Mouse (Mus musculus): ENCODE data around the gene Nsmce1. TPM values are rescaled to one million over a fixed set of nuclear protein-coding genes. Genes with fewer than 3 reads are reported as not detected.

Nsmce1 gene
- 157 and 164 TPM in 2 replicates for polyA plus RNA-seq (2015; fragmentation: Nextera tagmentation; extraction: Ambion mirVana)

- Histone ChIP-seq H3K27ac (peak within 1 kb of the TSS; percentile 80), H3K36me3 (no peaks in the 10 kb centered on the region), H3K4me2 (peak within 1 kb of the TSS; percentile 64), H3K9ac (peak within 1 kb of the TSS; percentile 69), H3K4me3 (peak within 1 kb of the TSS; percentile 62), H3K27me3 (no peaks in the 10 kb centered on the region), H3K4me1 (peaks cover 33% of the 10 kb centered on the region), H3K9me3 (no peaks in the 10 kb centered on the region)
- WGBS: under 1% methylated on average over 55 of the region's 56 CpGs
- ATAC-seq (ENCODE audit: borderline replicate concordance, extremely low read depth, low FRiP score, low TSS enrichment): peak; percentile 98
These were observed at the start of gene Nsmce1 for GRCm38 (mm10) chr7:125490947-125491735. Nsmce1 (minus strand) TSS chr7:125491596.

DNA sequence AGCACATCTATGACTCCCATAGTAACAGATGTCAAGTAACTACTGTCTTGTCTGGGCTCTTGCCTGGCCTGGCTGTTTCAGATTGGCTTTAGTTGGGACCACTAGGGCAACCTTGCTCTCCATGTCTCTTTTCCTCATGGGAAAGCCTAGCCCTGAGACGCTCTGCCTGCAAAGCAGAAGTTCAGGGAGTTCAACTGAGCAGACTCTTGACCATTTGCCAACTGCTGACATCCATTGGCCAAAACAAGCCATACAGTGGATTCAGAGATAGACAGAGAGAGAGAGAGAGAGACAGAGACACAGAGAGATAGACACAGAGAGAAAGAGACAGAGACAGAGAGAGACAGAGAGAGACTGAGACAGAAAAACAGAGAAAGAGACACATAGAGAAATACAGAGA is 49.6 kb upstream of the Nsmce1 start:
- Histone ChIP-seq H3K36me3 (no peaks in the 10 kb centered on the region), H3K4me1 (no peaks in the 10 kb centered on the region), H3K9ac (no peak overlapping the region), H3K27ac (no peak overlapping the region), H3K9me3 (no peaks in the 10 kb centered on the region), H3K4me2 (no peak overlapping the region), H3K4me3 (no peak overlapping the region), H3K27me3 (no peaks in the 10 kb centered on the region)
- WGBS: 61% methylated on average over 1 of the region's 1 CpGs
- no peak for ATAC-seq (ENCODE audit: borderline replicate concordance, extremely low read depth, low FRiP score, low TSS enrichment)

GRCm38 (mm10) chr7:125539351-125539750 is 48.0 kb upstream of the Nsmce1 start:
- Histone ChIP-seq H3K4me2 (no peak overlapping the region), H3K9ac (no peak overlapping the region), H3K27ac (no peak overlapping the region), H3K27me3 (no peaks in the 10 kb centered on the region), H3K9me3 (no peaks in the 10 kb centered on the region), H3K4me1 (no peaks in the 10 kb centered on the region), H3K4me3 (no peak overlapping the region), H3K36me3 (no peaks in the 10 kb centered on the region)
- no peak for ATAC-seq (ENCODE audit: borderline replicate concordance, extremely low read depth, low FRiP score, low TSS enrichment)
- 65% methylated on average over 3 of the region's 3 CpGs for WGBS

DNA sequence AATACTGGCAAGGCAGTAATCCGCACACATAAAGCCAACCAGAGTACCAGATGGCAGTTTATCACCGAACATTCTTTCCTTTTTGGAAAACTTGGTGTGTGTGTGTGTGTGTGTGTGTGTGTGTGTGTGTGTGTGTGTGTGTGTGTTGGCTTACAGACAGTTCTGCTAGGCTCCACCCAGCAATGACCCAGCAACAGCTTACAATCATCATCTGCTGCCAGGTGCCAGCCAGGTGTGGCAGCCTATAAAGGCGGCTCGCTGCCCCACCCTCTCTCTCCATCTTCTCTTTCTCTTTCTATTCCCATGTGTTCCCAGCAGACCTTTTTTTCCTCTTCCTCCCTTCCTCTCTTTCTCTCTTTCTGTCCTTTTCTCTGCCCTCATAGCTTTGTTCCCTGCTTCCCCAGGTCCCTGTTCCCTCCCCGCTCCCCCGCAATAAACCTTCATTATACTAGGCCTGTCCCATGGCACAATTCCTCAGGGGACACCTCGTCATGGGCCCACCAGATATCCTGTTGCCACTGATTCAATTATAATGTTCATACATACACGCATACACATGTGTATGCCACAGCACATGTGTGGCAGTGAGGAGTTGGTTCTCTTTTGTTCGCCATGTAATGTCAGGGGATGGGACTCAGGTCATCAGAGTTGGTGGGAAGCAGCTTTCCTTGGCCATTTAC is 36.6 kb upstream of the Nsmce1 start:
- H3K4me1 ChIP-seq: no peaks in the 10 kb centered on the region
- H3K36me3 ChIP-seq: no peaks in the 10 kb centered on the region
- H3K9ac ChIP-seq: no peak overlapping the region
- H3K27ac ChIP-seq: no peak overlapping the region
- WGBS: 86% methylated on average over 9 of the region's 9 CpGs
- H3K4me2 ChIP-seq: no peak overlapping the region
- no peaks in the 10 kb centered on the region for H3K27me3 ChIP-seq
- H3K4me3 ChIP-seq: no peak overlapping the region
- H3K9me3 ChIP-seq: no peaks in the 10 kb centered on the region
- ATAC-seq (ENCODE audit: borderline replicate concordance, extremely low read depth, low FRiP score, low TSS enrichment): no peak

DNA sequence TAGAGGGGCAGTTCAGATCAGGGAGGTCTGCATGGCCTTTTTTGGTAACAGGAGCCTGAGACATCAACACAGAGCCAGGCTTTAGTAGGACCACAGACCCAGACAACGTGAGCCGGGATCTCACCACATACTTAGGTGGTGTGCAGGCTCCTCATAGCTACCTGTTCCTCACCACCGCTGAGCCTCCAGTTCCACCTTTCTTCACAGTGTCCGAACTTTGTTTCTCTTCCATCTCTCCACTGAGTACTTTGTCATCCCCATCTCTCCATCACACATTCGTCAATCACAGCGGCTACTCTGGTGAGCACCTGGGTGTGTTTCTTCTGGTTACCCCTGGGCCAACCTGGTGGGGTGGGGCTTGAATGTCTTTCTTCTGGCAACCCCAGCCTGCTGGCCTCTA is 35.8 kb upstream of the Nsmce1 start:
- Histone ChIP-seq H3K4me2 (no peak overlapping the region), H3K27me3 (no peaks in the 10 kb centered on the region), H3K4me1 (no peaks in the 10 kb centered on the region), H3K9me3 (no peaks in the 10 kb centered on the region), H3K9ac (no peak overlapping the region), H3K36me3 (no peaks in the 10 kb centered on the region), H3K4me3 (no peak overlapping the region), H3K27ac (no peak overlapping the region)
- WGBS: 89% methylated on average over 6 of the region's 6 CpGs
- no peak for ATAC-seq (ENCODE audit: borderline replicate concordance, extremely low read depth, low FRiP score, low TSS enrichment)

- Histone ChIP-seq H3K27me3 (no peaks in the 10 kb centered on the region), H3K27ac (no peak overlapping the region), H3K9me3 (no peaks in the 10 kb centered on the region), H3K4me3 (no peak overlapping the region), H3K4me2 (no peak overlapping the region), H3K4me1 (no peaks in the 10 kb centered on the region), H3K9ac (no peak overlapping the region), H3K36me3 (no peaks in the 10 kb centered on the region)
- WGBS: 32% methylated on average over 3 of the region's 3 CpGs
- ATAC-seq (ENCODE audit: borderline replicate concordance, extremely low read depth, low FRiP score, low TSS enrichment): no peak
These were observed 31.7 kb upstream of the Nsmce1 start for GRCm38 (mm10) chr7:125523051-125523450.

DNA sequence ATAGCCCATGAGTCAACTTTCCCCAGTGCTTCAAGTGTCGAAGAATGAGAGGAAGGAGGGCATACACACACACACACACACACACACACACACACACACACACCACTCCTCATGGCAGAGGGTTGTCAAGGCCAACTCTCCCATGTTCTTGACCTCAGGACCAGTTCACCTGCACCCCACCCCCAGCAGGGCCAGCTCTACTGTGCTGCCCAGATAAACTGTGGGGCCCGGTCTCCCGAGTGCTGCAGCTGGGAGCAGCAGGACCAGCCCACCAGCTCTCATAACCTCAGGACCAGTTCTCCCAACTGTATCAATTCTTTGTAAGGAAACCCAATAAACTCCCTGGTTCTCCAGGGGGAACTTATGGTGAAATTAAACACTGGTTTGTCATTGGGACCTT is 28.3 kb upstream of the Nsmce1 start:
- no peak for ATAC-seq (ENCODE audit: borderline replicate concordance, extremely low read depth, low FRiP score, low TSS enrichment)
- Histone ChIP-seq H3K9ac (no peak overlapping the region), H3K4me2 (no peak overlapping the region), H3K27ac (no peak overlapping the region), H3K9me3 (no peaks in the 10 kb centered on the region), H3K4me1 (no peaks in the 10 kb centered on the region), H3K27me3 (no peaks in the 10 kb centered on the region), H3K4me3 (no peak overlapping the region), H3K36me3 (no peaks in the 10 kb centered on the region)
- WGBS: 60% methylated on average over 3 of the region's 3 CpGs

- Histone ChIP-seq H3K4me2 (no peak overlapping the region), H3K4me3 (no peak overlapping the region), H3K27me3 (no peaks in the 10 kb centered on the region), H3K36me3 (no peaks in the 10 kb centered on the region), H3K27ac (no peak overlapping the region), H3K4me1 (no peaks in the 10 kb centered on the region), H3K9ac (no peak overlapping the region), H3K9me3 (no peaks in the 10 kb centered on the region)
- no peak for ATAC-seq (ENCODE audit: borderline replicate concordance, extremely low read depth, low FRiP score, low TSS enrichment)
- 82% methylated on average over 6 of the region's 6 CpGs for WGBS
These were observed 26.1 kb upstream of the Nsmce1 start for GRCm38 (mm10) chr7:125517470-125517869.

DNA sequence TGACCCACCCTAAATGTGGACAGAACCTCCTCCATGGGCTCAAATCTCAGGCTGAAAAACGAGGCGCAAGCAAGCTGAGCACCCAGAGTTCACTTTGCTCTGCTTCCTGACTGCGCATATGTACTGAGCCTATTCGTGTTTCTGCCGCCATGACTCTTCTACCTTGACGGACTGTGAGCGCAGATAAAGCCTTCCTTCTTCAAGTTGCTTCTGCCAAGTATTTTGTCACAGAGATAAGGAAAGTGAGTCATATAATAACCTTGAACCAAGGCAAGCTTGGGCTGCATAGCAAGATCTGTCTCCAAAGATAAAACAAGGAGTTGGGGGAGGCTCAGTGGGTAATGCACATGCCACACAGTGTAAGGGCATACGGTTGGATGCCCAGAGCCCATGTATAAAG is 25.3 kb upstream of the Nsmce1 start:
- Histone ChIP-seq H3K4me3 (no peak overlapping the region), H3K4me1 (no peaks in the 10 kb centered on the region), H3K9ac (no peak overlapping the region), H3K27me3 (no peaks in the 10 kb centered on the region), H3K9me3 (no peaks in the 10 kb centered on the region), H3K36me3 (no peaks in the 10 kb centered on the region), H3K27ac (no peak overlapping the region), H3K4me2 (no peak overlapping the region)
- 80% methylated on average over 8 of the region's 8 CpGs for WGBS
- no peak for ATAC-seq (ENCODE audit: borderline replicate concordance, extremely low read depth, low FRiP score, low TSS enrichment)

- Histone ChIP-seq H3K4me3 (no peak overlapping the region), H3K27me3 (no peaks in the 10 kb centered on the region), H3K27ac (no peak overlapping the region), H3K36me3 (no peaks in the 10 kb centered on the region), H3K9ac (no peak overlapping the region), H3K9me3 (no peaks in the 10 kb centered on the region), H3K4me1 (no peaks in the 10 kb centered on the region), H3K4me2 (no peak overlapping the region)
- 53% methylated on average over 5 of the region's 5 CpGs for WGBS
- no peak for ATAC-seq (ENCODE audit: borderline replicate concordance, extremely low read depth, low FRiP score, low TSS enrichment)
These were observed 23.9 kb upstream of the Nsmce1 start for GRCm38 (mm10) chr7:125515081-125515853.

- H3K9ac ChIP-seq: no peak overlapping the region
- no peak overlapping the region for H3K4me2 ChIP-seq
- H3K4me1 ChIP-seq: no peaks in the 10 kb centered on the region
- no peaks in the 10 kb centered on the region for H3K36me3 ChIP-seq
- ATAC-seq (ENCODE audit: borderline replicate concordance, extremely low read depth, low FRiP score, low TSS enrichment): 0 out of 2 replicates have a peak, but pooled peaks have one; percentile 14
- no peak overlapping the region for H3K4me3 ChIP-seq
- WGBS: 42% methylated on average over 2 of the region's 2 CpGs
- no peak overlapping the region for H3K27ac ChIP-seq
- no peaks in the 10 kb centered on the region for H3K9me3 ChIP-seq
- no peaks in the 10 kb centered on the region for H3K27me3 ChIP-seq
These were observed 20.5 kb upstream of the Nsmce1 start for GRCm38 (mm10) chr7:125511852-125512251.

- 61% methylated on average over 5 of the region's 5 CpGs for WGBS
- Histone ChIP-seq H3K4me3 (no peak overlapping the region), H3K36me3 (no peaks in the 10 kb centered on the region), H3K4me2 (no peak overlapping the region), H3K9ac (no peak overlapping the region), H3K27ac (no peak overlapping the region), H3K27me3 (no peaks in the 10 kb centered on the region), H3K4me1 (no peaks in the 10 kb centered on the region), H3K9me3 (no peaks in the 10 kb centered on the region)
- no peak for ATAC-seq (ENCODE audit: borderline replicate concordance, extremely low read depth, low FRiP score, low TSS enrichment)
These were observed 20.0 kb upstream of the Nsmce1 start for GRCm38 (mm10) chr7:125511432-125511831.

Measured in lung, embryonic 15.5 days (tissue).